Mouse (Mus musculus) cerebellum, adult 2 months (tissue): ENCODE measurements at regions not wholly inside any gene's neighbourhood (a gene's known extent, or its start where the extent isn't known, plus 50 kb on each side); places are given as distances from the start of the nearest gene placed in this dataset.

Source experiments
- CTCF ChIP-seq: fragments of 200-500 bp; IDR thresholded peaks from 2 replicates; pipeline ENCODE4 v1.5.1; 2011; ENCODE audit warnings: low read depth, mild to moderate bottlenecking, control low read depth, low read length, moderate library complexity, borderline replicate concordance; ENCODE audit not compliant: insufficient read depth
- POLR2A ChIP-seq: fragments of 200-500 bp; IDR thresholded peaks from 2 replicates; pipeline ENCODE4 v1.6.1; 2011; ENCODE audit warnings: low read length, control low read depth, borderline replicate concordance; ENCODE audit not compliant: insufficient read depth

DNA sequence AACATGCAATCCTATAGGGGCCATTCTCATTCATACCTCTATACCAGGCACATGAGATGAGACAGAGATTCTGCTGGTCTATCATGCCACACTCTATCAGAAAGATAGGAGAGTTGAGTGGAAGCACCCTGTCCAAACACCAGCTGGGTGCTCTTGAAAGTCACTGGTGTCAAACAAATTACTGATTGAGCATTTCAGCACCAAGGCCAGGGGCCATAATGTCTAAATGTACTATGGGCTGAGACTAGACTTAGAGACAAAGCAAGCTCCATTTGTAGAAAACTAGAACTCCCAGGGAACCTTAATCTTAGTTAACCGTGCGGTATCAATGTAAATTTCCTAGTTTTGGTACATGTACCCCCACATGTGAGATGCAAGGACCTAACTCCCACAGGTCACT is 452.5 kb downstream of the Tcerg1l start:
- no peak for TF ChIP-seq CTCF
- TF ChIP-seq POLR2A = no peak
